Mouse (Mus musculus) forebrain, embryonic 15.5 days (tissue): ENCODE measurements around the gene Ppp1r27. TPM values are rescaled to one million over a fixed set of nuclear protein-coding genes. Genes with fewer than 3 reads are reported as not detected.

Experiments used
- ATAC-seq: fragments of 200-750 bp; cut with Nextera tagmentation; replicated peaks from 2 replicates; pipeline ENCODE4 v1.8.0; 2017; ENCODE audit warnings: mild to moderate bottlenecking, moderate TSS enrichment, moderate library complexity
- H3K27ac ChIP-seq: fragments of 300-500 bp; sonication (generic); replicated peaks from 2 replicates; pipeline ENCODE4 v1.5.1; 2015; ENCODE audit warnings: mild to moderate bottlenecking, inconsistent platforms
- H3K27me3 ChIP-seq: fragments of 300-500 bp; sonication (generic); 2 replicates; pipeline ENCODE4 v1.6.1; 2015; ENCODE audit warnings: inconsistent platforms
- H3K36me3 ChIP-seq: fragments of 300-500 bp; sonication (generic); 2 replicates; pipeline ENCODE4 v1.6.1; 2015; ENCODE audit warnings: mild to moderate bottlenecking, inconsistent platforms
- H3K4me1 ChIP-seq: fragments of 300-500 bp; sonication (generic); 2 replicates; pipeline ENCODE4 v1.6.1; 2015; ENCODE audit warnings: inconsistent platforms
- H3K4me2 ChIP-seq: fragments of 300-500 bp; sonication (generic); replicated peaks from 2 replicates; pipeline ENCODE4 v1.6.1; 2015; ENCODE audit warnings: mild to moderate bottlenecking, inconsistent platforms
- H3K4me3 ChIP-seq: fragments of 300-500 bp; sonication (generic); 2 replicates; pipeline ENCODE4 v1.5.1; 2015; ENCODE audit warnings: mild to moderate bottlenecking, inconsistent platforms
- H3K9ac ChIP-seq: fragments of 300-500 bp; sonication (generic); replicated peaks from 2 replicates; pipeline ENCODE4 v1.6.1; 2015; ENCODE audit warnings: mild to moderate bottlenecking, inconsistent platforms
- H3K9me3 ChIP-seq: fragments of 300-500 bp; sonication (generic); 2 replicates; pipeline ENCODE4 v1.6.1; 2016; ENCODE audit warnings: inconsistent platforms
- WGBS: fragments of 180-500 bp; shearing (Covaris S2); methylation state at CpG from one replicate; pipeline ENCODE4 v1.1.7; 2015; ENCODE audit warnings: mixed read lengths; 5-methylcytosine and 5-hydroxymethylcytosine counted together
- polyA plus RNA-seq: library from polyadenylated mRNA; unstranded; fragments of >200 nt; fragmentation: Nextera tagmentation; extraction: Ambion mirVana; gene quantifications from 2 replicates; pipeline ENCODE4 v1.2.1, GENCODE M21; 2015

The Ppp1r27 gene
- polyA plus RNA-seq, 1 experiment from 2014 or later = 0.23 TPM

- Histone ChIP-seq H3K4me2 (no peak overlapping the region), H3K27ac (no peak overlapping the region), H3K9me3 (no peaks in the 10 kb centered on the region), H3K36me3 (no peaks in the 10 kb centered on the region), H3K4me1 (peaks cover 8% of the 10 kb centered on the region), H3K4me3 (no peak overlapping the region), H3K9ac (no peak overlapping the region), H3K27me3 (peaks cover 24% of the 10 kb centered on the region)
- whole genome bisulfite sequencing = 73% methylated on average over 3 of the region's 3 CpGs
- no peak for ATAC-seq
These were observed 15.1 kb downstream of the Ppp1r27 start for GRCm38 (mm10) chr11:120535804-120536203.

DNA sequence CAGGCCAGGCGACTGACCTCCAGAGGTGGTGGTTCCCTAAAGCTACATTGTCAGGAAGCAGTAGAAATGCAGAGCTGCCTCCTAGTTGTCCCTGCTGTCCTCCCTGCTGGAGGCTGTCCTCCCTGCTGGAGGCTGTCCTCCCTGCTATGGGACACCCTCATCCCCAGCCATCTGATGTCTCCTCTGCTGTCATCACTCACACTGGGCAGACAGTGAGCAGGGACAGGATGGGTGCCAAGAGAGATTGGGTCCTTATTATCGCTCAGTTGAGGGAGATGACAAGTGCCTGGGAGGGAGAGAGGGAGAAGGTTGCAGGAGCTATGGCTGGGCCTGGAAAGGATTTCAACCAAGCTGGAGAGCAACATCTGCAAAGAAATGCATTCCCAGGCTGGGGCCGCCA lies 15.8 kb downstream of the Ppp1r27 start:
- no peak overlapping the region for H3K4me2 ChIP-seq
- WGBS = 83% methylated on average over 3 of the region's 3 CpGs
- no peaks in the 10 kb centered on the region for H3K9me3 ChIP-seq
- H3K4me1 ChIP-seq = peaks cover 14% of the 10 kb centered on the region
- ATAC-seq = no peak
- no peak overlapping the region; the same call in 1 of the 2 replicates for H3K9ac ChIP-seq
- no peak overlapping the region for H3K4me3 ChIP-seq
- no peaks in the 10 kb centered on the region for H3K36me3 ChIP-seq
- no peak overlapping the region for H3K27ac ChIP-seq
- H3K27me3 ChIP-seq = peaks cover 30% of the 10 kb centered on the region

DNA sequence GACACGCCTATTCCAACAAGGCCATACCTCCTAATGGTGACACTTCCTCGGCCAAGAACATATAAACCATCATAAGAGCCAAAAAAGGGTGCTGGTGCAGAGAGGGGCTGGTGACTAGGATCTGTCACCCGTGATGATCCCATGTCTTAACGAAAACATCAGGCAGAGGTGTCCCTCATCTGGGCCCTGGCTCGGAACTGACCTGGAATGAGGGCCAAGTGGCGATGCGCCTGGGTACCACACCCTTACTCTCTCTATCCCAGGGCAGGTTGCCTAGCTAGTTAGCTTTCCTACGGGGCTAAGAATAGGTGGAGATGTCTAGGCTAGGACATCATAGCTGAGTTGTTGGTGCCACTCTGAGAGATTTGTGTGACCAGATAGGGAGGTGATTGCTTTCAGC lies 16.8 kb downstream of the Ppp1r27 start:
- no peak overlapping the region for H3K27ac ChIP-seq
- H3K36me3 ChIP-seq = no peaks in the 10 kb centered on the region
- H3K9me3 ChIP-seq = no peaks in the 10 kb centered on the region
- WGBS = 82% methylated on average over 8 of the region's 8 CpGs
- H3K27me3 ChIP-seq = peaks cover 41% of the 10 kb centered on the region
- ATAC-seq = no peak
- H3K4me2 ChIP-seq = no peak overlapping the region
- no peak overlapping the region for H3K4me3 ChIP-seq
- peaks cover 11% of the 10 kb centered on the region for H3K4me1 ChIP-seq
- H3K9ac ChIP-seq = no peak overlapping the region

DNA sequence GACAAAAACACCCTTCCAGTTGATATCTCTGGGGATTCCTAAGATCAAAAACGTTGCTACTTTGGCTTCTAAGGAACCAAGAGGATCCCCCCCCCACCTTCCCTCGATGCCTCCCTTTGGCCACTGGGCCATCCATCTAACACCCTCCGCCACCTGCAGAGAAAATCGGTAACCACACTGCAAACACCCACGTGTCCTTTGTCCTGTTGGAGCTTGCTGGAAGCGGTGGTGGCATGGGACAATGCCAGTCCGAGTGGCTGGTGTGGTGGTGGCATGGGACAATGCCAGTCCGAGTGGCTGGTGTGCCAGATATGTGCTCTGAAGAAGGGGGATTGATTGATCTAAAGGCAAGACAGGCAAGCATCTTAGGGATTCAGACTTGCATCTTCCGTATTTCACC lies 19.3 kb downstream of the Ppp1r27 start:
- H3K9me3 ChIP-seq = no peaks in the 10 kb centered on the region
- no peak overlapping the region for H3K4me3 ChIP-seq

DNA sequence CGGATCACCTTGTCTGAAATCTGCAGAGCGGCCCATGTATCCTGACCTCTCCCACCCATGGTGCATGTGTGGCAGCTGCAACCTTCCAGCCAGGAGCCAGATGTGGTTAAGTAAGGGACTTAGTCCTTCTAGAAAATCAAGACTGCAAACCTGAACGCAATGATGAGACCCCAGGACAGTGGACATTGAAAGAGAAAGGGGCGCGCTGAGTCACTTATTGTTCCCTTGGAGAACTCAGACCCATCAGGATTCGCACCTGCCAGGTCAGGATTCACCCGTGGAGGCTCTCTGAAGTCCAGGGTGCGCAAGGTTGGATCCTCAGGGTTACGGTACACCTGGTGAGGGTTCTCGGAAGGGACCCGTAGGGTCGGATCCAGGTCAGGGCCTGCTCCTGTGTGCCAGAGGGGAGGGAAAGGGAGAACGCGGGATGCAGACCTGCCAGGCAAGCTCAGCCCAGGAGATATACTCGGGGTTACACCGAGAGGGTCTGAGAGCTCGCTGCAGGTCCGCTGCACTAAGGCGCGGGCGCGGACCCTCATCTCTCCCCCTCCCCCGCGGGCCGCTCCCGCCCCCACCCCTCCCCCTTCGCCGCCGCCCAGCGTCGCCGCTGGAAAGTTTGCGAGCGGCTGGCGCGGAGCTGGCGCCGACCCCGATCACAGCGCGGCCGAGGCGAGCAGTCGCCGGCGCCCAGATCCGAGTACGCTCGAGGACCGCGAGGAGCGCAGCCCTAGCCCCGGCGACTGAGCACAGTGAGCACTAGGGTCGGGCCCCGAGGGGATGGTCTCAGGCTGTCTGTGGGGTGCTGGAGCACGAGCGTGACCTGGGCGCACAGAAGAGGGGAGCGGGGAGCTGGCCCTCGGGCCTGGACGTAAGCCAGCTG lies 20.6 kb downstream of the Ppp1r27 start, which contains the start of gene Gcgr:
TSS of gene Gcgr (plus strand) at position 615 of the 880 bp plus-strand sequence.
- Histone ChIP-seq H3K4me1 (peaks cover 11% of the 10 kb centered on the region), H3K9me3 (no peaks in the 10 kb centered on the region), H3K4me2 (peak within 1 kb of the TSS; percentile 53), H3K36me3 (no peaks in the 10 kb centered on the region), H3K4me3 (peak within 1 kb of the TSS; percentile 35), H3K27me3 (peaks cover 57% of the 10 kb centered on the region), H3K27ac (no peak within 1 kb of the TSS), H3K9ac (peak within 1 kb of the TSS; percentile 37)
- WGBS = 8% methylated on average over 53 of the region's 62 CpGs
- ATAC-seq = no peak

More for the DNA sequence above, 19.3 kb downstream of the Ppp1r27 start:
- peaks cover 11% of the 10 kb centered on the region for H3K4me1 ChIP-seq
- H3K9ac ChIP-seq = no peak overlapping the region
- 37% methylated on average over 9 of the region's 9 CpGs for WGBS
- H3K27me3 ChIP-seq = peaks cover 57% of the 10 kb centered on the region
- H3K36me3 ChIP-seq = no peaks in the 10 kb centered on the region
- H3K4me2 ChIP-seq = no peak overlapping the region
- ATAC-seq = no peak
- no peak overlapping the region for H3K27ac ChIP-seq

- H3K27me3 ChIP-seq = peaks cover 57% of the 10 kb centered on the region
- H3K36me3 ChIP-seq = no peaks in the 10 kb centered on the region
- 62% methylated on average over 4 of the region's 4 CpGs for WGBS
These were observed 22.0 kb downstream of the Ppp1r27 start for GRCm38 (mm10) chr11:120528903-120529302.

GRCm38 (mm10) chr11:120527690-120528354 lies 23.1 kb downstream of the Ppp1r27 start:
- Histone ChIP-seq H3K36me3 (no peaks in the 10 kb centered on the region), H3K9ac (no peak overlapping the region), H3K27me3 (peaks cover 51% of the 10 kb centered on the region), H3K4me3 (no peak overlapping the region), H3K4me2 (no peak overlapping the region), H3K27ac (no peak overlapping the region), H3K4me1 (peaks cover 11% of the 10 kb centered on the region), H3K9me3 (no peaks in the 10 kb centered on the region)
- 77% methylated on average over 9 of the region's 9 CpGs for WGBS
- no peak for ATAC-seq

More at GRCm38 (mm10) chr11:120528903-120529302, 22.0 kb downstream of the Ppp1r27 start:
- H3K9ac ChIP-seq = no peak overlapping the region
- no peak overlapping the region for H3K27ac ChIP-seq
- no peak overlapping the region for H3K4me3 ChIP-seq
- no peak overlapping the region for H3K4me2 ChIP-seq
- H3K9me3 ChIP-seq = no peaks in the 10 kb centered on the region
- peaks cover 11% of the 10 kb centered on the region for H3K4me1 ChIP-seq
- ATAC-seq = no peak

- WGBS = 78% methylated on average over 2 of the region's 2 CpGs
These were observed 25.0 kb downstream of the Ppp1r27 start for GRCm38 (mm10) chr11:120525959-120526358.

DNA sequence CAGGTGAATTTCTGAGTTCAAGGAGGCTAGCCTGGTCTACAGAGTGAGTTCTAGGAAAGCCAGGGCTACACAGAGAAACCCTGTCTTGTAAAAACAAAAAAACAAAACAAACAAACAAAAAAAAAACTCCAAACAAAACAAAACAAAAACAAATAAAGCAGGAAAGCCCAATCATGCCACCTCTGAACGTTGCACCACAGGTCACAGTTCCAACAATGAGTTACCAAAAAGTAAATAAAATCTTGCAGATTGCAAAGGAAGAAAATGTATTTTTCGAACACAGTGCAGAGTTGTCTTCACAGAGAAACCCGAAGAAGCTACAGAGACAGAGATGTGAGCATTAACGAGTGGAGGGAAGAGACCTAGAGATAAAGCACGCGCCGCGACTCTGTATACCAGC lies 28.4 kb downstream of the Ppp1r27 start:
- Histone ChIP-seq H3K27me3 (peaks cover 2% of the 10 kb centered on the region; the same call in 1 of the 2 replicates), H3K9me3 (no peaks in the 10 kb centered on the region), H3K4me1 (no peaks in the 10 kb centered on the region), H3K9ac (no peak overlapping the region), H3K27ac (no peak overlapping the region), H3K4me3 (no peak overlapping the region), H3K36me3 (no peaks in the 10 kb centered on the region), H3K4me2 (no peak overlapping the region)
- no peak for ATAC-seq
- 87% methylated on average over 8 of the region's 8 CpGs for WGBS

More at GRCm38 (mm10) chr11:120525959-120526358, 25.0 kb downstream of the Ppp1r27 start:
- H3K4me3 ChIP-seq = no peak overlapping the region
- H3K36me3 ChIP-seq = no peaks in the 10 kb centered on the region
- no peak for ATAC-seq
- H3K27ac ChIP-seq = no peak overlapping the region
- no peak overlapping the region for H3K4me2 ChIP-seq
- H3K9me3 ChIP-seq = no peaks in the 10 kb centered on the region
- H3K4me1 ChIP-seq = peaks cover 8% of the 10 kb centered on the region
- peaks cover 35% of the 10 kb centered on the region for H3K27me3 ChIP-seq
- no peak overlapping the region for H3K9ac ChIP-seq

DNA sequence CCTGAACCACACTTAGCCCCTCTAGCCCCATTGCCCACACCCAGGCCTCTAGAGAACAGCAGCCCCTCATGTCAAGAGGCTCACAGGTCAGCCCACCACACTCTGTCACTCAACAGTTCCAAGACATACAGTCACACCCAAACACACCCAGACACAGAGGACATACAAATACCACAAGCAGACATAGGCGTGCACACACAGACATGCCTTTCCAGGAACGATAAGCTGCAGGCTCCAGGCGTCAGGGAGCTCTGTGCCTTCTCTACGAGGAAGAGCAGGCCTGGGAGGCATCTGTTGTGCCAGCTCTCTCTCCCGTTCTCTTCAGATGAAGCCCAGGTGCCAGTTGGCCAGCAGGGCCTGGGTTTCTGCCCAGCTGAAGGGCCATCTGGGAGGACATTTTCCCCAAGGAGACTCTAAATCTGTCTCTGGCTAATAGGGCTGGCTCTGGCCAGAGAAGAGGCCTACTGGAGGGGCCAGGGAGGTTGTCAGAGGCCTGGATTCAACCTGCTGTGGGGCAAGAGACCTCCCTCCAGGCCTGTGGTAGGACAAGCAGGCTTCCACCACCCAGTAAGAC lies 29.9 kb downstream of the Ppp1r27 start:
- no peak overlapping the region for H3K9ac ChIP-seq
- H3K4me2 ChIP-seq = no peak overlapping the region
- no peaks in the 10 kb centered on the region for H3K27me3 ChIP-seq
- 72% methylated on average over 5 of the region's 5 CpGs for WGBS
- no peak overlapping the region for H3K4me3 ChIP-seq
- H3K27ac ChIP-seq = no peak overlapping the region
- H3K9me3 ChIP-seq = no peaks in the 10 kb centered on the region
- H3K4me1 ChIP-seq = no peaks in the 10 kb centered on the region
- ATAC-seq = no peak
- no peaks in the 10 kb centered on the region for H3K36me3 ChIP-seq

GRCm38 (mm10) chr11:120520498-120520897 lies 30.4 kb downstream of the Ppp1r27 start:
- 79% methylated on average over 9 of the region's 9 CpGs for WGBS
- Histone ChIP-seq H3K9me3 (no peaks in the 10 kb centered on the region), H3K4me1 (no peaks in the 10 kb centered on the region), H3K36me3 (no peaks in the 10 kb centered on the region), H3K9ac (no peak overlapping the region), H3K27me3 (no peaks in the 10 kb centered on the region), H3K4me3 (no peak overlapping the region), H3K27ac (no peak overlapping the region), H3K4me2 (no peak overlapping the region)
- no peak for ATAC-seq

GRCm38 (mm10) chr11:120519738-120520137 lies 31.2 kb downstream of the Ppp1r27 start:
- H3K9me3 ChIP-seq = no peaks in the 10 kb centered on the region
- ATAC-seq = no peak
- 56% methylated on average over 9 of the region's 9 CpGs for WGBS
- H3K9ac ChIP-seq = no peak overlapping the region
- no peaks in the 10 kb centered on the region for H3K36me3 ChIP-seq
- H3K4me2 ChIP-seq = no peak overlapping the region
- H3K27me3 ChIP-seq = no peaks in the 10 kb centered on the region
- H3K4me3 ChIP-seq = no peak overlapping the region
- H3K27ac ChIP-seq = no peak overlapping the region
- no peaks in the 10 kb centered on the region for H3K4me1 ChIP-seq
